Comparison of ENCODE assay signal across 14 mouse cellular contexts in the genomic region with DNA sequence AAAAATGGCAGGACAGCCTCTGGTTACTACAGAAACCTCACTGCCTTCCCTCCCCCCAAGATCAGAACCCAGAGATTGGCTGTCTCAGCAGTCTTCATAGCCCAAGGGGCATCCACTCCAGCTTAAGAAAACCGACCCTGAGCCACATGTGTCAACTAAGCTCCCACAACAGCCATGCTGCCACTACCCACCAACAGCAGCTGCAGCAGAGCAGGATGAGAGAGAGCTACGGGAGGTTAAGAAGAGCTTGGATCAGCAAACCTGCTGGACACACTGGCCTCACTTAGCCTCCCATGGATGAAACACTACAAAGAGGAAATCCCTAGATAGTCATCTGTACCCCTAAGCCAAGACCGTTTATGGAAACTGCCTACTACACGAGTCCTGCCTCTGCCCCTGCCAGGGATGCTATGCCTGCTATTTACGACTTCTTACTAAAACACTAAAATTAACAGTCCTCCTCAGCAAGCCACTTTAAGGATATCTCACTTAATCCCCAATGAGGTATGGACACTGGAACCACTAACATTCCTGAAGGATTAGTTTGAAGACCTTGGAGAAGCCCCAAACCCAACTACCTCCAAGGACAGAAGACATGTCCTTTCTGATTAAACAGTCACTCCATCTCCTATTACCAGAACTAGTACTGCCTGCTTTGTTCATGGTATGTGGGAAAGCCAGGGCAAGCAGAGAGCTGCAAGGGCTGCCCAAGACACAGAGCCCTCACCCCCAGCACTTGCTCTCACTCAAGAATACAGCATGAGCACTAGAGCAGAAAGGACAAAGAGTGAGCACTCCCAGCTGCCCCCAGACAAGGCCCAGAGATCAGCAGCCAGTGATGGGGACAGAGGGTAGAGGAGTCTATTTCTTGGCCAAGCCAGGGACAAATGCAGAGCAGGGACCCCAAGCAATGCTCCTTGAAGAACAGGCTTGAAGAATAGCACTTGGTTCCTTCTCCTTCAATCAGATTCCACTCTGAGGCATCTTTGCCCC. TPM values are rescaled to one million over a fixed set of nuclear protein-coding genes. Genes with fewer than 3 reads are reported as not detected.
DNase-seq lines count a peak whose midpoint lies in the region; ATAC-seq and TF ChIP-seq lines count a peak whose summit lies in the region.
"Had no signal": no experiment of that assay in that cellular context is flagged by ENCODE, and none has a peak within 500 bp of the region (broad histone marks: within the 10 kb centered on the region; RNA-seq: fewer than 3 reads in every experiment).

No protein-coding gene starts in this region.

- no peak for TF ChIP-seq POLR2A in cerebellum, adult 2 months (IDR thresholded peaks at IDR 0.05; ENCODE audit: borderline replicate concordance, insufficient read depth, low read length)

- WGBS in cerebellum, adult 2 months, result 63% methylated on average over 5 of the region's 5 CpGs
- WGBS in heart, embryonic 15.5 days, result 55% methylated on average over 5 of the region's 5 CpGs
- 71% methylated on average over 5 of the region's 5 CpGs for WGBS in heart, embryonic 10.5 days
- 64% methylated on average over 5 of the region's 5 CpGs for WGBS in neural tube, embryonic 15.5 days

- intact Hi-C loops in left cerebral cortex, postnatal 36 days (cut with DNase I), result no loop called here

- H3K27me3 ChIP-seq in cerebellum, adult 2 months (ENCODE audit: control insufficient read depth, insufficient read depth, low read length), result no peaks in the 10 kb centered on the region
- no peaks in the 10 kb centered on the region for H3K27me3 ChIP-seq in heart, embryonic 15.5 days
- no peaks in the 10 kb centered on the region for H3K27me3 ChIP-seq in heart, embryonic 10.5 days (ENCODE audit: insufficient read depth, poor library complexity, severe bottlenecking)
- H3K27me3 ChIP-seq in neural tube, embryonic 15.5 days (replicated peaks), result no peaks in the 10 kb centered on the region
- H3K27me3 ChIP-seq: hindbrain, embryonic 12.5 days; liver, embryonic 15.5 days; neural tube, embryonic 12.5 days had no signal

- no peak overlapping the region for H3K4me2 ChIP-seq in heart, embryonic 15.5 days
- no peak overlapping the region for H3K4me2 ChIP-seq in neural tube, embryonic 15.5 days
- H3K4me2 ChIP-seq: hindbrain, embryonic 12.5 days; liver, embryonic 15.5 days; neural tube, embryonic 12.5 days had no signal

- no peak for TF ChIP-seq CTCF in cerebellum, adult 2 months (IDR thresholded peaks at IDR 0.05; ENCODE audit: borderline replicate concordance, insufficient read depth, low read depth, low read length)

- H3K4me3 ChIP-seq in cerebellum, adult 2 months (replicated peaks; ENCODE audit: insufficient read depth, low read depth, low read length), result no peak overlapping the region
- no peak overlapping the region for H3K4me3 ChIP-seq in heart, embryonic 15.5 days
- no peak overlapping the region for H3K4me3 ChIP-seq in heart, embryonic 10.5 days
- no peak overlapping the region for H3K4me3 ChIP-seq in neural tube, embryonic 15.5 days (replicated peaks)
- H3K4me3 ChIP-seq: hindbrain, embryonic 12.5 days; liver, embryonic 15.5 days; neural tube, embryonic 12.5 days had no signal

- no peak for ATAC-seq in heart, embryonic 15.5 days (replicated peaks; ENCODE audit: insufficient number of reproducible peaks, insufficient read depth, low FRiP score, low read depth)
- no peak for ATAC-seq in neural tube, embryonic 15.5 days (ENCODE audit: low FRiP score)

- H3K9me3 ChIP-seq in heart, embryonic 15.5 days (replicated peaks), result no peaks in the 10 kb centered on the region
- H3K9me3 ChIP-seq in heart, embryonic 10.5 days, result no peaks in the 10 kb centered on the region
- H3K9me3 ChIP-seq in neural tube, embryonic 15.5 days (replicated peaks), result no peaks in the 10 kb centered on the region
- H3K9me3 ChIP-seq: hindbrain, embryonic 12.5 days; liver, embryonic 15.5 days; neural tube, embryonic 12.5 days had no signal

- H3K36me3 ChIP-seq in heart, embryonic 15.5 days, result peaks cover 91% of the 10 kb centered on the region
- H3K36me3 ChIP-seq in heart, embryonic 10.5 days, result peaks cover 100% of the 10 kb centered on the region
- H3K36me3 ChIP-seq in neural tube, embryonic 15.5 days, result peaks cover 100% of the 10 kb centered on the region

- H3K9ac ChIP-seq in heart, embryonic 15.5 days, result no peak overlapping the region
- no peak overlapping the region for H3K9ac ChIP-seq in neural tube, embryonic 15.5 days (replicated peaks)
- H3K9ac ChIP-seq: hindbrain, embryonic 12.5 days; liver, embryonic 15.5 days; neural tube, embryonic 12.5 days had no signal

- peak overlapping the region; percentile 31 for H3K27ac ChIP-seq in cerebellum, adult 2 months (ENCODE audit: insufficient read depth, low read length)
- peak overlapping the region; percentile 13; the same call in 1 of the 2 replicates for H3K27ac ChIP-seq in heart, embryonic 15.5 days
- H3K27ac ChIP-seq in heart, embryonic 10.5 days, result no peak overlapping the region
- H3K27ac ChIP-seq in neural tube, embryonic 15.5 days (replicated peaks), result 0 out of 2 replicates have a peak overlapping the region, but pooled peaks have one; percentile 41
- H3K27ac ChIP-seq: hindbrain, embryonic 12.5 days; liver, embryonic 15.5 days; neural tube, embryonic 12.5 days had no signal

- DNase-seq in cerebellum, adult 2 months, result no peak
- DNase-seq in cerebellum, adult 9-11 months, result no peak
- DNase-seq in heart, embryonic 10.5 days (ENCODE audit: low spot score), result no peak
- no peak for DNase-seq in neural tube, embryonic 10.5 days (ENCODE audit: extremely low spot score, low spot score)
- no peak for DNase-seq in adrenal gland, adult (ENCODE audit: inconsistent age in 2 of 2, low spot score in 1 of 2)
- DNase-seq in left cerebral cortex, postnatal 36 days (ENCODE audit: low spot score in 2 of 2), result no peak
- DNase-seq: lung, postnatal 36 days; midbrain, embryonic 14.5 days; retina, postnatal 1 day had no signal

- H3K4me1 ChIP-seq in cerebellum, adult 2 months (ENCODE audit: control insufficient read depth, insufficient read depth, low read length), result peaks cover 29% of the 10 kb centered on the region
- H3K4me1 ChIP-seq in heart, embryonic 15.5 days (replicated peaks), result peaks cover 69% of the 10 kb centered on the region
- H3K4me1 ChIP-seq in heart, embryonic 10.5 days, result peaks cover 36% of the 10 kb centered on the region
- peaks cover 27% of the 10 kb centered on the region for H3K4me1 ChIP-seq in neural tube, embryonic 15.5 days
- H3K4me1 ChIP-seq: liver, embryonic 15.5 days; neural tube, embryonic 12.5 days had no signal

RNA-seq across cellular contexts. Expression of a gene that starts 18.3 kb away (rescaled TPM):
- 157 TPM in 2 replicates for polyA plus RNA-seq in cerebellum, adult 2 months (2012; rRNA removed)
- polyA plus RNA-seq in heart, embryonic 15.5 days (2015; fragmentation: Nextera tagmentation; extraction: Ambion mirVana), result 197 and 230 TPM in 2 replicates
- polyA plus RNA-seq in heart, embryonic 10.5 days (2016; fragmentation: Nextera tagmentation; extraction: Ambion mirVana), result 243 and 286 TPM in 2 replicates
- polyA plus RNA-seq in neural tube, embryonic 15.5 days (2015; fragmentation: Nextera tagmentation; extraction: Ambion mirVana), result 170 and 202 TPM in 2 replicates
- total RNA-seq in left cerebral cortex, postnatal 36 days (2021), result 100 to 1,000 TPM; 143 to 152 TPM

RNA-seq across cellular contexts. Expression of a gene that starts 41.8 kb away (rescaled TPM):
- polyA plus RNA-seq in cerebellum, adult 2 months (2012; rRNA removed), result 1.6 and 1.8 TPM in 2 replicates
- polyA plus RNA-seq in heart, embryonic 15.5 days (2015; fragmentation: Nextera tagmentation; extraction: Ambion mirVana), result 0.20 and 0.48 TPM in 2 replicates
- polyA plus RNA-seq in heart, embryonic 10.5 days (2016; fragmentation: Nextera tagmentation; extraction: Ambion mirVana), result 0.31 and 0.47 TPM in 2 replicates
- polyA plus RNA-seq in neural tube, embryonic 15.5 days (2015; fragmentation: Nextera tagmentation; extraction: Ambion mirVana), result 0.44 and 0.95 TPM in 2 replicates
- total RNA-seq in left cerebral cortex, postnatal 36 days (2021), result under 1 TPM; 0.39 to 0.63 TPM
